Mouse (Mus musculus): ENCODE data around the gene Slc38a1. TPM values are rescaled to one million over a fixed set of nuclear protein-coding genes. Genes with fewer than 3 reads are reported as not detected.

Gene Slc38a1
- polyA plus RNA-seq, 1 experiment from 2014 or later, result 152 TPM

DNA sequence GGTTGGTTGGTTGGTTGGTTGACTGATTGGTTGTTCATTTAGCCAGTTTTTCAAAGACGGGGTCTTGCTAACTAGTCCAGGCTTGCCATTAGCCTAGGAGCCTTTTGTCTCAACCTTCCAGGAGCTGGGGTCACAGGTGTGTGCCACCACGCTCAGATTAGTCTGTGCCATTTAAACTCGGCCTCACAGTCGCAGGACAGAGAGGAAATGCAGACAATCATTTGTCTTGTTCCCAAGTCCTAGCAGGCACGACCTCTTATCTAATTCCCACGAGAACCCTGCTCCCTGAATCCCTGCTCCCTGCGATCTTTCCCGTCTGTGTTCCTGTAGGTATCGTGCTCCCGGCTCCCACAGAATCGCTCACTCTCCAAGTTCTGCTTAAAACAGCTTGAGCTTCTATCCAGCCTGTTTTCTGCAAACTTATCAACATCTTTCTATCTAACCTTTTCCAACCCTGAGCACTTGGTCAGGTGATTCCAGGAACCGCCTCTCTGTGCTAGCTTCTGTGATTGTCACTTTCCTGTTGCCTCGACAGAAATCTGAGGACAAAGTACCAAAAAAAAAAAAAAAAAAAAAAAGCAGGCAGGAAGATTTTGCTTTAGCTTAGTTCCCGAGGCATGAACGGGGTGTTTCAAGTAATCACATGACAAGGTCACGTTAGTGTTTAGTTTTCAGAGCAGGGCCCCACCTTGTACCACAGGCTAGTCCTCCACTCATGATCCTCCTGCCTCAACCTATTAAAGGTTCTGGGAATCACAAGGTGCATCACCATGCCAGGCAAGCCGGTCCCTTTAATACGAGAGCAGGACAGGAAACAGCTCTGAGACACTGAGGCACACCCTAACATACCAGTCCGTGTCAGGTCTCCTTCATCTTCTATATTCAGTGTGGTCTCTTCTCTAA, 36.4 kb upstream of the Slc38a1 start:
- WGBS, result 68% methylated on average over 19 of the region's 19 CpGs
- Histone ChIP-seq H3K36me3 (no peaks in the 10 kb centered on the region), H3K9me3 (replicated peaks) (no peaks in the 10 kb centered on the region)

DNA sequence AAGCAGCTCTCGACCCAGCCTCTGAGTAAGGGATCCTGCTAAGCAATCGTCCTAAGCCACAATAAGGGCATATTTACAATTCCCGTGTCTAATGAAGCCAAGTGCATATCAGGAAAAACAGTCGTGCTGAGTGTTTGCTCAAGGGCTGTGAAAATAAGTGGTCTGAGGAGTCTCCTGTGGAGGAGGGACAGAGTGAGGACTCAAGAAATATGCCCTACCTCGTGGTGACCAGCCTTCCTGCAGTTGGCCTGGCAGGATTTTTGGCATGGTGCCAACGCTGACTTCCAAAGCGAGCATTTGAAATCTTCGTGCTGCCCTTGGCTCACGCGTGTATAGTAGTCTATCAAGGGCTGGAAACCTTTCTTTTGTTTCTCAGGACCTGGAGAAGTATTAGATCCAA, 33.8 kb upstream of the Slc38a1 start:
- peaks cover 4% of the 10 kb centered on the region; the same call in 1 of the 2 replicates for H3K27me3 ChIP-seq
- WGBS, result 60% methylated on average over 10 of the region's 10 CpGs
- H3K9me3 ChIP-seq (replicated peaks), result no peaks in the 10 kb centered on the region

More for the DNA sequence above, 36.4 kb upstream of the Slc38a1 start:
- peaks cover 4% of the 10 kb centered on the region; the same call in 1 of the 2 replicates for H3K27me3 ChIP-seq
- no peak overlapping the region for H3K27ac ChIP-seq
- peaks cover 3% of the 10 kb centered on the region; the same call in 1 of the 2 replicates for H3K4me1 ChIP-seq
- H3K4me3 ChIP-seq, result no peak overlapping the region
- H3K4me2 ChIP-seq (replicated peaks), result no peak overlapping the region
- no peak overlapping the region for H3K9ac ChIP-seq
- no peak for ATAC-seq (ENCODE audit: low FRiP score)

DNA sequence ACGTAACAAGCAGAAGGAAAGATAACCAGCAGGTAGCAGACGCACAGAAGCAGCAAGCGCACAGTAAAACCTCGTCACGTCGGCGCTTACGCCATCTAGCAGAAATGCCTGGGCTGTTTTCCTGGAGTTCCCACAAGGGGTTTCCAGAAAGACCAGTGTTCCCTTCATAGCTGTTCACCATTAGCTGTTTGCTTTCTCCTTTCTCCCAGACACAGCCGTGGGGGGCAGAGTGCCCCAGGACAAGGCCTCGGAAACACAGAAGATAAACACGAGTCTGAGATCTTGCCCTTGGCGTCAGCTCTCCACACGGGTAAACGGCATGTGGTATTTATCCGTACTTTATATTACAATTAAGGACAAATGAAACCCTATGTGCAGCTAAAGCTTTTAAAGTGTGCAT, 33.0 kb upstream of the Slc38a1 start:
- no peaks in the 10 kb centered on the region for H3K36me3 ChIP-seq
- no peak overlapping the region for H3K4me2 ChIP-seq (replicated peaks)
- H3K4me1 ChIP-seq, result peaks cover 3% of the 10 kb centered on the region; the same call in 1 of the 2 replicates
- no peak for ATAC-seq (ENCODE audit: low FRiP score)
- H3K27ac ChIP-seq, result no peak overlapping the region
- no peaks in the 10 kb centered on the region for H3K9me3 ChIP-seq (replicated peaks)
- peaks cover 4% of the 10 kb centered on the region; the same call in 1 of the 2 replicates for H3K27me3 ChIP-seq
- WGBS, result 78% methylated on average over 15 of the region's 15 CpGs
- H3K4me3 ChIP-seq, result no peak overlapping the region
- no peak overlapping the region for H3K9ac ChIP-seq

More for the DNA sequence above, 33.8 kb upstream of the Slc38a1 start:
- peaks cover 3% of the 10 kb centered on the region; the same call in 1 of the 2 replicates for H3K4me1 ChIP-seq
- H3K9ac ChIP-seq, result 0 out of 2 replicates have a peak overlapping the region, but pooled peaks have one; percentile 8
- no peak overlapping the region for H3K4me3 ChIP-seq
- H3K4me2 ChIP-seq (replicated peaks), result no peak overlapping the region
- no peaks in the 10 kb centered on the region for H3K36me3 ChIP-seq
- no peak for ATAC-seq (ENCODE audit: low FRiP score)
- H3K27ac ChIP-seq, result no peak overlapping the region

DNA sequence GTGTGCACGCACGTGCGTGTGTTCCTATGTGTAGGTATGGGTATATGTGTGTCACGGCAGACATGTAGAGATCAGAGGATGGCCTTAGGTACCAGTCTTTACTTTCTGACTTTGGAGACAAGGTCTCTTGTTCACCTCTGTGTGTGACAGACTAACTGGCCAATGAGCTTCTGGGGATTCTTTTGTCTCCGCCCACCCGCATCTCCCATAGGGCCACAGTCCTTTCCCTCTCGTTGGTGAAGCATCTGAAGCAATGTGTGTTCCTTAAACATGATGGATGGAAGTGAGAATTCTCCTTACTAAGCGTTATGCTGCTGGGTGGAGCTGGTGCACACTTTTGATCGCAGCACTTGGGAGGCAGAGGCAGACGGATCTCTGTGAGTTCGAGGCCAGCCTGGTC, 32.3 kb upstream of the Slc38a1 start:
- Histone ChIP-seq H3K4me1 (peaks cover 3% of the 10 kb centered on the region; the same call in 1 of the 2 replicates), H3K36me3 (no peaks in the 10 kb centered on the region), H3K4me2 (replicated peaks) (no peak overlapping the region), H3K27ac (no peak overlapping the region), H3K9ac (no peak overlapping the region), H3K27me3 (peaks cover 4% of the 10 kb centered on the region; the same call in 1 of the 2 replicates), H3K9me3 (replicated peaks) (no peaks in the 10 kb centered on the region), H3K4me3 (no peak overlapping the region)
- no peak for ATAC-seq (ENCODE audit: low FRiP score)
- WGBS, result 85% methylated on average over 11 of the region's 11 CpGs

DNA sequence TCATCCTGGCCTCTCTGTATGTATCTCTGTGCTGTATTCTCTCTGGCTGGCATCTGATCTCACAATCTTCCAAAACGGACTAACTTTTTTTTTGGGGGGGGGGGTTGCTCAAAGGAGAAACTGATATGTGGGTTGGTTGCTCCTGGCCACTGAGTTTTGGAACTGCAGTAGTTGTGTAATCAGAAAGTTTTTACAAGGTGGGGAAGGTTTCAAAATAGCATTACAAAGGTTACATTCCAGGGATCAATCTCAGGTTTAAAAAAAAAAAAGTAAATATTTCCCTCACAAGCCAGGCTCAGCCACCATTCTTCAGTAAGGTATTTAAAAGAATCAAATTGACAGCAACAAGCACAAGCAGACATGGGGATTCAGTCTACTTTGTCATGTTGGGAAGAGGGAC, 31.4 kb upstream of the Slc38a1 start:
- peaks cover 3% of the 10 kb centered on the region; the same call in 1 of the 2 replicates for H3K4me1 ChIP-seq
- no peaks in the 10 kb centered on the region for H3K27me3 ChIP-seq
- H3K4me2 ChIP-seq (replicated peaks), result no peak overlapping the region
- no peaks in the 10 kb centered on the region for H3K9me3 ChIP-seq (replicated peaks)
- ATAC-seq (ENCODE audit: low FRiP score), result no peak
- no peak overlapping the region for H3K9ac ChIP-seq
- no peak overlapping the region for H3K4me3 ChIP-seq
- H3K27ac ChIP-seq, result no peak overlapping the region
- no peaks in the 10 kb centered on the region for H3K36me3 ChIP-seq
- 62% methylated on average over 1 of the region's 1 CpGs for WGBS

DNA sequence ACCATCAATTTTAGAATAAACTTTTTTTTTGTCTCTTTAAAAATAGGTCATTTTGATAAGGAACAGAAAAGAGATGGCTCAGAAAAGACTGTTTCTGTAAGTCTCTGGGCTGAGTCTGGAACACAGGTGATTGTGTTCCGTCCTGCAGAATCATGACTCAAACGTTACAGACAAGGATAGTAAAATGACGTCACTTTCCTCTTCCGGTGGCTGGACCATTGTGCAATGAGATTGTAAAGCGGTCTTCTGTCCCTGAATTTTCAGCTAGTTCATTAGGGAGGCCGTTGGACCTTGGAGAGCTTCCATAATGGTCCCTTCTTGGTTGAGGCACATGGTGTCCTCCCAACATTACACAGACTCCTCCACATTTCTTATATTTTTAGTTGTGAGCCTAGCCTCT, 27.0 kb upstream of the Slc38a1 start:
- Histone ChIP-seq H3K4me1 (no peaks in the 10 kb centered on the region), H3K9ac (no peak overlapping the region), H3K27ac (no peak overlapping the region), H3K27me3 (no peaks in the 10 kb centered on the region), H3K4me2 (replicated peaks) (no peak overlapping the region), H3K4me3 (no peak overlapping the region), H3K36me3 (no peaks in the 10 kb centered on the region), H3K9me3 (replicated peaks) (no peaks in the 10 kb centered on the region)
- WGBS, result 87% methylated on average over 6 of the region's 6 CpGs
- no peak for ATAC-seq (ENCODE audit: low FRiP score)

DNA sequence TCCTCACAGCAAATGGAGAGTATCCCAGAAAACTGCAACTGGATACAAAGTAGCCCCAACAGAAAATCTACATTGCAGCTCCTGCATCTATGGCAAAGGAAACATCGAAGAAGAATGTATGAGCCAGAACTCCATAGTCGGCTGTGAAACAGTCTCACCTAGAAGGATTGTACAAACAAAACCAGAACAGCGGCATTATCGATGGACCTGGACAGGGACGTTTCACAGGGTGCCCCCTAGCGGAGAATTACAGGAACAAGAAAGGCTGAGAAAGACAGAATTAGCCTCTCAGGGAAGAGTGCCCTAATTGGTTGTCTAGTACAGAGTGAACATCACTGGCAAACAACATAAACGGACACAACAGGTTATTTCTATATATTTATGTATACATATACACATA, 23.9 kb upstream of the Slc38a1 start:
- H3K4me3 ChIP-seq, result peak overlapping the region; percentile 10; the same call in 1 of the 2 replicates
- no peaks in the 10 kb centered on the region for H3K36me3 ChIP-seq
- WGBS, result 7% methylated on average over 7 of the region's 7 CpGs
- no peaks in the 10 kb centered on the region for H3K4me1 ChIP-seq
- no peaks in the 10 kb centered on the region for H3K27me3 ChIP-seq
- no peaks in the 10 kb centered on the region for H3K9me3 ChIP-seq (replicated peaks)
- H3K9ac ChIP-seq, result no peak overlapping the region
- peak; percentile 58; the same call in 1 of the 2 replicates for ATAC-seq (ENCODE audit: low FRiP score)
- H3K27ac ChIP-seq, result no peak overlapping the region
- H3K4me2 ChIP-seq (replicated peaks), result peak overlapping the region; percentile 36

DNA sequence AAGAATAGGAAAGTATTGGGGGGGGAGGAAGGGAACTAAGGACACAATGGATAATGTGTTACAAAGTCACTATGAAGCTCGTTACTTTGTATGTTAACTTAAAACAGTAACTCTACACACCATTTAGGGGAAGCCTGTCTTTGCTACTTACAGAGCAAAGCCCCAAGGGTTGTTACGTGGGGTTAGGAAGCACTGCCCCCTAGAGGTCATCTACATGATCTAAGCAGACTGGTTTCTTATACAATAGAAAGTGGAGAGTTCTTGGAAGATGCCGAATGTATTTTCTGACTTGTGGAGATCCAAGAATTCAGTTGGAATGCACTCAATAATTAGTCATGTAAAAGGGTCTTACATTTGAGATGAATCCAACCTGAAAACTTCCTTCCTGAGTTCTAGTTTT, 23.2 kb upstream of the Slc38a1 start:
- no peak overlapping the region for H3K4me2 ChIP-seq (replicated peaks)
- no peak overlapping the region for H3K9ac ChIP-seq
- no peak overlapping the region for H3K4me3 ChIP-seq
- H3K9me3 ChIP-seq (replicated peaks), result no peaks in the 10 kb centered on the region
- no peaks in the 10 kb centered on the region for H3K4me1 ChIP-seq
- H3K36me3 ChIP-seq, result no peaks in the 10 kb centered on the region
- no peaks in the 10 kb centered on the region for H3K27me3 ChIP-seq
- 10% methylated on average over 3 of the region's 3 CpGs for WGBS
- ATAC-seq (ENCODE audit: low FRiP score), result peak; percentile 71; the same call in 1 of the 2 replicates
- H3K27ac ChIP-seq, result no peak overlapping the region

DNA sequence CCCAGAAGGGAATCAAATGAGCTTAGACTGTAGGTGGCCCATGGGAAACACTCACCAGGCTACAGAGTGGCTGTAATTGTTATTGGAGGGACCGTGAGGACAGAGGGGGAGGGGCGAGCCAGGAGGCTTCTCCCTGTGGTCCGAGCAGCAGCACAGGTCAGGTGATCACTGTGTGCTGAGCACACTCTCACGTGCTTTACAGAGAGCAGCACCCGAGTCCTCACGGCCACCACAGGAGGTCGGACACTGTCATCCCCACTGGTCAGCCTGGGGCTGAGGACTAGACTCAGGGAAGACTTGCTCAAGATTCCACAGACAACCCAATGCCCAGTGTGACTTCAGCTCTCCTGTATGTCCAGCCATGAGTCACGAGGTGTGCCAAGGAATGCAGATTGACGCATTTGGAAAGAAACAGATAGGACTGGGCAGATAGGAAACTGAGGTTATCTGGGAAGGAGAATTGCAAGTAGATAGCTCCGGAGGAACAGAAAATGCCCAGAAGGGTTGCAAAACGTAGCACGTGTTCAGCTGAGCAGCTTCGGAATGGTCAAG, 18.0 kb upstream of the Slc38a1 start:
- H3K27ac ChIP-seq, result no peak overlapping the region
- H3K9me3 ChIP-seq (replicated peaks), result no peaks in the 10 kb centered on the region
- H3K36me3 ChIP-seq, result no peaks in the 10 kb centered on the region
- no peak overlapping the region for H3K4me3 ChIP-seq
- 62% methylated on average over 13 of the region's 13 CpGs for WGBS
- no peak overlapping the region for H3K9ac ChIP-seq
- H3K4me1 ChIP-seq, result no peaks in the 10 kb centered on the region
- no peaks in the 10 kb centered on the region for H3K27me3 ChIP-seq
- no peak for ATAC-seq (ENCODE audit: low FRiP score)
- H3K4me2 ChIP-seq (replicated peaks), result no peak overlapping the region

DNA sequence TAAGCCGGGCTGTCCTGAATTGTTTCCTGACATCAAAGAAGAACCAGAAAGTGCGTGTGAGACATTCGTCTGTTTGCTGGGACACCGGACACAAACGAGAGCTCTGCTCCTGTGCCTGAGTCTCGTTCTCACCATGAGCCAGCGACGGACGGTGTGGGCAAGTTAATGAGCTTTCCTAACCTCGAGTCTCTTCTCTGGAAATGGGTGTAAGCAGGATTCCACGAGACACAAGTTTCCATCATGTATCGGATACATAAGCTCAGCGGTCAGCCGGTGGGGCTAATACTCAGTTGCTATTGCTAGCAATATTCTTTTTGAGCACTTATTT, 15.5 kb upstream of the Slc38a1 start:
- Histone ChIP-seq H3K9ac (no peak overlapping the region), H3K27me3 (no peaks in the 10 kb centered on the region), H3K4me3 (no peak overlapping the region), H3K4me1 (no peaks in the 10 kb centered on the region), H3K4me2 (replicated peaks) (no peak overlapping the region), H3K9me3 (replicated peaks) (no peaks in the 10 kb centered on the region), H3K36me3 (no peaks in the 10 kb centered on the region), H3K27ac (no peak overlapping the region)
- ATAC-seq (ENCODE audit: low FRiP score), result no peak
- WGBS, result 88% methylated on average over 14 of the region's 14 CpGs

DNA sequence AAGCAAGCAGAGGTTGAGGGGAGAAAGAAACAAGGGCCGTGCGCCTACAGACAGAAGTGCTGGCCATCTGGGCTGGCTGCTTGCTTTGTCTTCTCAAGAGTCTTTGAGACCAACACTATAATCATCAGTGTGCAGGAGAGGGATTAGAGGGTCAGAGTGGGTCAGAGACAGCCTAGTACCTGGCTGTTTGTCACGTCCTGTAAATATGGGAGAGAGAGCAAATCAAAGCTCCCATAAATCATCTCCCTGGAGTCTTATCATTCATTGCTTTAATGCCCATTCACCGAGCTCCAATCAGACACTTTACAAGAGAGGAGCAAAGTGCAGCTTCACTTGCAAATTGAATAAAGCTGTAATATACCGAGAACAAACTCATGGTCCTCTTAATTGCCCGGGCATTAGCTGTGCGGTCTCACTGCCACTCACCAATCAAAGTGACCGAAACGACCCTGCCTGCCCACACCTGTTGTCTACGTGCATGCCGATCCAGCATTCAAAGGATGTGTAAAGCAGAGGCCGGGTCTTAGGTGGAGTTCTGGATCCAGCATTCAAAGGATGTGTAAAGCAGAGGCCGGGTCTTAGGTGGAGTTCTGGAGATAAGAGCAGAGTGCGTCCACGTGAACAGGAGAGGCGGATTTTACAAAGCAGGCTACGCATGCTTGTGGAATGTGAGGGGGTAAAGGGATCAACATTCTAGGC, 15.0 kb upstream of the Slc38a1 start:
- H3K36me3 ChIP-seq, result no peaks in the 10 kb centered on the region
- H3K4me3 ChIP-seq, result no peak overlapping the region
- H3K4me2 ChIP-seq (replicated peaks), result no peak overlapping the region
- no peaks in the 10 kb centered on the region for H3K27me3 ChIP-seq
- no peak overlapping the region for H3K27ac ChIP-seq
- 82% methylated on average over 17 of the region's 17 CpGs for WGBS
- no peak overlapping the region for H3K9ac ChIP-seq
- ATAC-seq (ENCODE audit: low FRiP score), result no peak
- no peaks in the 10 kb centered on the region for H3K9me3 ChIP-seq (replicated peaks)
- H3K4me1 ChIP-seq, result no peaks in the 10 kb centered on the region

DNA sequence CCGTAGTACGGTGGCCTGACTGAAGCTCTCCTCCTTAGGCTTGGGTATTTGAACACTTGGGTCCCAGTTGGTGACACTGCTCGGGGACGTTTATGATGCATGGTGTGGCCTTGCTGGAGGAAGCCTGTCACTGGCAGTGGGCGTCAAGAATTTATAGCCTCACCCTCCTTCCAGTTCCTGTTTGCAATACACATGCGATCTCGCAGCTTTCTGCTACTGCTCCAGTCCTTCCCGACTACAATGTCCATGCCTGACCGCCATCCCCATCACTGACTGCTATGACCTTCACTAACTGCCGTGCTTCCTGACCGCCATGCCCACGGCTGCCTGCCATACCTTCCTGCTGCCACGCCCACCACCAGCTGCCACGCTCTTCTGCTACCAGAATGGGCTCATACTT, 12.8 kb upstream of the Slc38a1 start:
- ATAC-seq (ENCODE audit: low FRiP score), result no peak
- Histone ChIP-seq H3K4me3 (no peak overlapping the region), H3K4me1 (no peaks in the 10 kb centered on the region), H3K27me3 (no peaks in the 10 kb centered on the region), H3K4me2 (replicated peaks) (no peak overlapping the region), H3K36me3 (no peaks in the 10 kb centered on the region), H3K9ac (no peak overlapping the region), H3K9me3 (replicated peaks) (no peaks in the 10 kb centered on the region), H3K27ac (no peak overlapping the region)
- WGBS, result 89% methylated on average over 14 of the region's 14 CpGs
